Mouse (Mus musculus): ENCODE measurements around the gene Mip. TPM values are rescaled to one million over a fixed set of nuclear protein-coding genes. Genes with fewer than 3 reads are reported as not detected.

The Mip gene
- polyA plus RNA-seq (2015; fragmentation: Nextera tagmentation; extraction: Ambion mirVana): not detected in 2 replicates

DNA sequence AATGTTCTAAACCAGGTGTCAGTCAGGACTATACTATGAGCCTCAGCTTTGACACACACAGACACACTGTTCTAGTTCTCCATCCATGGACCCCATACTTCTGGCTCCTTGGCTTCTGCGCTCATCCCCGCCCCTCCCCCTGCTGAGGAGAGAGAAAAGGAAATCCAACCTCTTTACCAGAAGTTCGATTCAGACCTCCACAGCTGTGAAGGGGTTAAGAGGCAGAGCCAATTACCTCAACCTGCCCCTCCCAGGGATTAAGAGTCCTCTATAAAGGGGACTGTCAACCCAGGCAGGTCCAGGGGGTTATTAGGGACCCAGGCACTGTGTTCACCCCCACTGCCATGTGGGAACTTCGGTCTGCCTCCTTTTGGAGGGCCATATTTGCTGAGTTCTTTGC is at the start of gene Mip:
Gene Mip, plus strand, starts transcription at position 301 of the 400 bp plus-strand sequence.
- H3K9me3 ChIP-seq (ENCODE audit: low read length): no peaks in the 10 kb centered on the region
- H3K27me3 ChIP-seq (ENCODE audit: insufficient read depth, low read length): no peaks in the 10 kb centered on the region
- no peak within 1 kb of the TSS for H3K9ac ChIP-seq (replicated peaks)
- H3K4me3 ChIP-seq (ENCODE audit: low read depth, low read length): no peak within 1 kb of the TSS
- no peak for TF ChIP-seq EP300 (IDR thresholded peaks at IDR 0.05; ENCODE audit: low read depth)
- no peak for TF ChIP-seq CTCF (IDR thresholded peaks at IDR 0.05; ENCODE audit: low read depth)
- H3K36me3 ChIP-seq (replicated peaks; ENCODE audit: insufficient read depth, low read length): no peaks in the 10 kb centered on the region
- H3K4me2 ChIP-seq (ENCODE audit: low read depth, low read length): no peak within 1 kb of the TSS
- DNase-seq: no peak
- 63% methylated on average over 4 of the region's 4 CpGs for WGBS (ENCODE audit: insufficient replicate concordance)
- ATAC-seq: no peak
- H3K27ac ChIP-seq (ENCODE audit: low read depth): no peak within 1 kb of the TSS
- peaks cover 3% of the 10 kb centered on the region for H3K4me1 ChIP-seq (ENCODE audit: insufficient read depth)

DNA sequence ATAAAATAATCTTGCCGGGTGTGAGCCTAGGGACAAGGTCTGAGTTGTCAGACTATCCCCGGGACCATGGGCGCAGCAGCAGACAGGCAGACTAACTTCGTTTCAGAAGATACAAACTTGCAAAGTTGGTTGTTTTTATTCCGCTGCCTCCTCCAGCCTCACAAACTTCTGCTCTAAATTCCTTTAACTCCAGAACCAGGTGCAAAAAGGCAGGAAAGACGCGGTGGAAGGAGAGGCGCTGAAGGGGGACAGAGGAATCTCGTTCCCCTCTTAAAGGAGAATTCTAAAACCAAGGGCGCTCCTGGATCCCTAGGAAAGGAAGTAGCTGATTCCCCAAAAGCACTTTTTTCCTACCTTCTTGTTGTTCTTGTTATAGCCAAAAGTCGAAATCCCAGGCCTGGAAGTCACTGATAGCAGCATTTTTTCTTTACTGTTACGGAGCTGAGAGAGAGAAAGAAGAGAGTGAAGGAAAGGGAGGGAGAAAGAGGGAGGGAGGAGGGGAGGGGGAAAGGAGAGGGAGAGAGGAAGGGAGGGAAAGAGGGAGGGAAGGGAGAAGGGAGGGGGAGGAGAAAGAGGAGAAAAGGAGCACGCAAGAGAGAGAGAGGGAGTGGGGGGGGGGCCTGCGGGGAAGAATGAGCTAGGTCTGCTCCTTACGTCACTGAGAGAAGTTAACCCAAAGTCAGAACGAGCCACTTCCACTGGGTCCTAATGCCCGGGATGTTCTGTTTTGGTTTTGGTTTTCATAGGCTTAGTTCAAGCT is 49.5 kb upstream of the Mip start:
- H3K27ac ChIP-seq (ENCODE audit: low read depth): peak overlapping the region; percentile 75
- H3K9me3 ChIP-seq (ENCODE audit: low read length): no peaks in the 10 kb centered on the region
- H3K4me3 ChIP-seq (ENCODE audit: low read depth, low read length): peak overlapping the region; percentile 71
- peak; percentile 84 for ATAC-seq
- no peaks in the 10 kb centered on the region for H3K36me3 ChIP-seq (replicated peaks; ENCODE audit: insufficient read depth, low read length)
- no peaks in the 10 kb centered on the region for H3K27me3 ChIP-seq (ENCODE audit: insufficient read depth, low read length)
- DNase-seq: peak; percentile 78
- WGBS (ENCODE audit: insufficient replicate concordance): under 1% methylated on average over 17 of the region's 17 CpGs
- peaks cover 8% of the 10 kb centered on the region; the same call in 1 of the 2 replicates for H3K4me1 ChIP-seq (ENCODE audit: insufficient read depth)
- peak overlapping the region; percentile 92 for H3K4me2 ChIP-seq (ENCODE audit: low read depth, low read length)
- TF ChIP-seq EP300 (IDR thresholded peaks at IDR 0.05; ENCODE audit: low read depth) (no peak), CTCF (IDR thresholded peaks at IDR 0.05; ENCODE audit: low read depth) (no peak)
- peak overlapping the region; percentile 76 for H3K9ac ChIP-seq (replicated peaks)

DNA sequence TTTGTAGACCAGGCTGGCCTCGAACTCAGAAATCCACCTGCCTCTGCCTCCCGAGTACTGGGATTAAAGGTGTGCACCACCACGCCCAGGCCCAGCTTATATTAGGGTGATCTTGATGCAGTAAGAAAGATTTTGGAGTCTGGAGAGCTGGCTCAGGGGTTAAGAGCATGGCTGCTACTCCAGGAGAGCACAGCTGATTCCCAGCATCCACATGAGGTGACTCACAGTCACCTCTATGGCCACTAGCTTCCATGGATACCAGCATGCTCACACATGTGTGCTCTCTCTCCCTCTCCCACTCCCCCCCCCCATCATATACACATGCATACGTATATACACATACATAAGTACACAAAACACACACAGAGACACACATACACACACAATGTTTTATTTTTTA is 48.3 kb upstream of the Mip start:
- TF ChIP-seq EP300 (IDR thresholded peaks at IDR 0.05; ENCODE audit: low read depth) (no peak), CTCF (IDR thresholded peaks at IDR 0.05; ENCODE audit: low read depth) (no peak)
- WGBS (ENCODE audit: insufficient replicate concordance): 82% methylated on average over 4 of the region's 4 CpGs
- Histone ChIP-seq H3K36me3 (replicated peaks; ENCODE audit: insufficient read depth, low read length) (no peaks in the 10 kb centered on the region), H3K9me3 (ENCODE audit: low read length) (no peaks in the 10 kb centered on the region), H3K9ac (replicated peaks) (no peak overlapping the region), H3K27me3 (ENCODE audit: insufficient read depth, low read length) (no peaks in the 10 kb centered on the region), H3K4me2 (ENCODE audit: low read depth, low read length) (no peak overlapping the region), H3K4me1 (ENCODE audit: insufficient read depth) (peaks cover 8% of the 10 kb centered on the region; the same call in 1 of the 2 replicates), H3K4me3 (ENCODE audit: low read depth, low read length) (no peak overlapping the region), H3K27ac (ENCODE audit: low read depth) (no peak overlapping the region)
- ATAC-seq (no peak), DNase-seq (no peak)

DNA sequence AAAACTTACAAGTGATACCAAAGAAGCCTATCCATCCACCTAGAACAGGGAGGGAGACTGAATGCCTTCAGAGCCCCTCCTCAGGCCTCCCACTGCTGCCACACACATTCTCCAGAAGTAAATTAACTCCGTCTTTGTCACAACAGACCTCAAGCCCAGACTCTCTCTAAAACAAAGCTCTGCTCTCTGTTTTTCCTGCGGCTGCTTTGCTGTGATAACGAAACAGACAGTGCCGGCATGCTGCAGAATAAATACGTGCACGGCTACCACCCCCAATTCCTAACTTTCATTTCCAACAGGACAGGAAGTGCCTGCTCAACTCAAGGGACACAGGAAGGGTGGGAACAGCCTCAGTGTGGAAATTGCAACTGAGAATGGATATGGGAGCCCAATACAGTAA is 45.6 kb upstream of the Mip start, which contains the start of gene Rbms2:
Gene Rbms2, minus strand, starts transcription at position 309 of the 400 bp plus-strand sequence.
- Histone ChIP-seq H3K4me1 (ENCODE audit: insufficient read depth) (peaks cover 11% of the 10 kb centered on the region; the same call in 1 of the 2 replicates), H3K9ac (replicated peaks) (peak within 1 kb of the TSS; percentile 42; the same call in 1 of the 2 replicates), H3K4me2 (ENCODE audit: low read depth, low read length) (peak within 1 kb of the TSS; percentile 48), H3K36me3 (replicated peaks; ENCODE audit: insufficient read depth, low read length) (no peaks in the 10 kb centered on the region), H3K27me3 (ENCODE audit: insufficient read depth, low read length) (no peaks in the 10 kb centered on the region), H3K4me3 (ENCODE audit: low read depth, low read length) (peak within 1 kb of the TSS; percentile 22), H3K9me3 (ENCODE audit: low read length) (no peaks in the 10 kb centered on the region), H3K27ac (ENCODE audit: low read depth) (peak within 1 kb of the TSS; percentile 55)
- ATAC-seq: no peak
- 13% methylated on average over 6 of the region's 6 CpGs for WGBS (ENCODE audit: insufficient replicate concordance)
- DNase-seq: peak; percentile 21
- TF ChIP-seq EP300 (IDR thresholded peaks at IDR 0.05; ENCODE audit: low read depth): no peak
- no peak for TF ChIP-seq CTCF (IDR thresholded peaks at IDR 0.05; ENCODE audit: low read depth)

DNA sequence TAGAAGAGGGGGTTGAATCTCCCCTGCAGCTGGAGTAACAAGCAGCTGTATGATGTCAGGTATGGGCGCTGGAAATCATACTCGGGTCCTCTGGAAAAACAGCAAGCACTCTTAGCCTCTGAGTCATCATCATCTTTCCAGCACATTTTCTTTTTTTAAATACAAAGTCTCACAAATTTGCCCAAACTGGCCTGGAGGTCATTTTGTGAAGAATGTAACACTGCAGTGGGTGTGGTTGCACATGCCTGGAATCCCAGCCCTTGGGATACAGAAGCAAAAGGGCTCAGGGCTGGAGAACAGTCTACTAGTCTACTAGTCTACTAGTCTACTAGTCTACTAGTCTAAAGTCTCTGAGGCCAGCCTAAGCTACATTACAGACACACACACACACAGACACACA is 41.3 kb upstream of the Mip start:
- Histone ChIP-seq H3K27me3 (ENCODE audit: insufficient read depth, low read length) (no peaks in the 10 kb centered on the region), H3K9ac (replicated peaks) (no peak overlapping the region), H3K27ac (ENCODE audit: low read depth) (no peak overlapping the region), H3K36me3 (replicated peaks; ENCODE audit: insufficient read depth, low read length) (no peaks in the 10 kb centered on the region), H3K4me3 (ENCODE audit: low read depth, low read length) (no peak overlapping the region), H3K4me1 (ENCODE audit: insufficient read depth) (peaks cover 7% of the 10 kb centered on the region), H3K9me3 (ENCODE audit: low read length) (no peaks in the 10 kb centered on the region), H3K4me2 (ENCODE audit: low read depth, low read length) (no peak overlapping the region)
- no peak for DNase-seq
- ATAC-seq: no peak
- TF ChIP-seq CTCF (IDR thresholded peaks at IDR 0.05; ENCODE audit: low read depth): no peak
- TF ChIP-seq EP300 (IDR thresholded peaks at IDR 0.05; ENCODE audit: low read depth): no peak
- WGBS (ENCODE audit: insufficient replicate concordance): 80% methylated on average over 2 of the region's 2 CpGs

DNA sequence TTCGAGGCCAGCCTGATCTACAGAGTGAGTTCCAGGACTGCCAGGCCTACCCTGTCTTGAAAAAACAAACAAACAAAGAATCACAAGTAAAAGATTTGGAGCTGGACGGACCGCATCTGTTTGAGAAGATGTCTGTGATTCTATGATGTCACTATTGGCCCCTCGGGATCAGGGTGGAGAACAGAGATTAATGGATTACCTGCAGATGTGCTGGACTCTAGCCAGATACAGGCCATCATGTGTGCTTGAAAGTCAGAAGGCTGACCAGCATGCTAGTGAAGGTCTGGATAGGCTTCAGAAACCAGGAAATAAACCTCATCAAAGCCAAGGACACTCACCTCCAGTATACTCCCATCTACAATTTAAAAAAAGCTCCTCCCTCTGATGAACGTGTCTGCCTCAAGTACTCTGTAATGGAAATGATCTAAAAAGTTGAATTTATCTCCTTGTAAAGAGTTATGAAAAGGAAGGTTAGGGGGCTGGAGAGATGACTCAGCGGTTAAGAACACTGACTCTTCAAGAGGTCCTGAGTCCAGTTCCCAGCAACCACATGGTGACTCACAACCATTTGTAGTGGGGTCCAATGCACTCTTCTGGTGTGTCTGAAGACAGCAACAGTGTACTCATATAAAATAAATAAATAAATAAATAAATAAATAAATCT is 40.2 kb upstream of the Mip start:
- DNase-seq (no peak), ATAC-seq (no peak)
- no peak overlapping the region for H3K27ac ChIP-seq (ENCODE audit: low read depth)
- no peaks in the 10 kb centered on the region for H3K36me3 ChIP-seq (replicated peaks; ENCODE audit: insufficient read depth, low read length)
- no peak for TF ChIP-seq CTCF (IDR thresholded peaks at IDR 0.05; ENCODE audit: low read depth)
- TF ChIP-seq EP300 (IDR thresholded peaks at IDR 0.05; ENCODE audit: low read depth): no peak
- peaks cover 7% of the 10 kb centered on the region for H3K4me1 ChIP-seq (ENCODE audit: insufficient read depth)
- H3K9ac ChIP-seq (replicated peaks): no peak overlapping the region
- no peak overlapping the region for H3K4me2 ChIP-seq (ENCODE audit: low read depth, low read length)
- H3K9me3 ChIP-seq (ENCODE audit: low read length): no peaks in the 10 kb centered on the region
- H3K4me3 ChIP-seq (ENCODE audit: low read depth, low read length): no peak overlapping the region
- WGBS (ENCODE audit: insufficient replicate concordance): 66% methylated on average over 6 of the region's 6 CpGs
- no peaks in the 10 kb centered on the region for H3K27me3 ChIP-seq (ENCODE audit: insufficient read depth, low read length)
